Mouse (Mus musculus) right cerebral cortex, postnatal 4 days (tissue): ENCODE data around the gene Igsf21.

ENCODE experiments used
- DNase-seq: peaks from one replicate; pipeline ENCODE4 v3.0.0-alpha.2; 2022

Gene Igsf21

GRCm38 (mm10) chr4:140192276-140193002, 54.1 kb downstream of the Igsf21 start:
- DNase-seq = no peak

- no peak for DNase-seq
These were observed 57.0 kb downstream of the Igsf21 start for GRCm38 (mm10) chr4:140189601-140190000.

DNA sequence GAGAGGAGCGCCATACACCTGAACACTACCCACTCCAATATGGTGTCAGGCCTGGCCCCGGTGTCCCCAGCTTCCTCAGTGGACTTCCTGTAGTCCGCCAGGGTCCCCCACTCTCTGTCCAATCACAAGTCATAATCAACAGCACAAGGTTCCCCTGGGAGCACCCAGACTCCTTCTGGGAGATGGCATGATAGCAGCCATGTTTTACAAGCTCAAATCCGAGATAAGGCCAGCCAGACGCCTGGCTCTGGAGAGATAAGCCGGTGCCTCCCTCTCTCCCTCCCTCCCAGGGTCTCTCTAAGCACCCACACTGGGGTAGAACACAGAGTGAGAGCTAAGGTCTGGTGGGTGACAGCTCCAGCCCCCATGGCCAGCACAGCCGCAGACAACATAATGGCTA, 58.0 kb downstream of the Igsf21 start:
- DNase-seq = no peak

- no peak for DNase-seq
These were observed 59.0 kb downstream of the Igsf21 start for GRCm38 (mm10) chr4:140187404-140188145.

- DNase-seq = no peak
These were observed 67.0 kb downstream of the Igsf21 start for GRCm38 (mm10) chr4:140179576-140179975.

- no peak for DNase-seq
These were observed 69.5 kb downstream of the Igsf21 start for GRCm38 (mm10) chr4:140177055-140177454.

- DNase-seq = no peak
These were observed 72.7 kb downstream of the Igsf21 start for GRCm38 (mm10) chr4:140173746-140174399.

DNA sequence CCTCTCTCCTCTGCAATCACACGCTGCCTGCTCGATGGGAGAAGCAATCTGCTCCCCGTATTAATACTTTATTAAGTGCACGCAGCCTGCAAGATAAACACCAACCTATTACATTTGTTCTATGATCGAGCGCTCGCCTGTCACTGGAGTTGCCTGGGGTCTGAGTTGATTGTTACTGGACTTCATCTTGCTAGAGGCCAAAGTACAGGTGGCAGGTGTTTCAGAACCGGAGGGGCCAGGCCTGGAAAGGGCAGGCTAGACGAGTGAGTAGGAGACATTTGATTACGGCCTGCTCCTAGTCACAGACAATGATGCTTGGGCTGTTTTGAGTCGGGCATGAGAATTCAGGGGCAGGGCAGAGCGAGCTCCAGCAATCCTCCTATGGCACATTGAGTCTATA, 73.5 kb downstream of the Igsf21 start:
- DNase-seq = no peak

- DNase-seq = no peak
These were observed 74.7 kb downstream of the Igsf21 start for GRCm38 (mm10) chr4:140171917-140172316.

DNA sequence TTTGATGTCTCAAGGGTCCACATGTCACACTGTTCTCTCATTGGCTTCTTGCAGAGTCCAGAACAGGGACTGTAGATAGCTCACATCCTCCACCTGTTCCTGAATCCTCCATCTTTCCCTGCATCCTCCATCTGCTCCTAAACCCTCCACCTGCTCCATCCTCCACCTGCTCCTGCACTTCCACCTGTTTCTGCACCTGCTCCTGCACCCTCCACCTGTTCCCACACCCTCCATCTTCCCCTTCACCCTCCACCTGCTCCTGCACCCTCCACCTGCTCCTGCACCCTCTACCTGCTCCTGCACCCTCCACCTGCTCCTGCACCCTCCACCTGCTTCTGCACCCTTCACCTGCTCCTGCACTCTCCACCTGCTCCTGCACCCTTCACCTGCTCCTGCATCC, 75.4 kb downstream of the Igsf21 start:
- DNase-seq = no peak

DNA sequence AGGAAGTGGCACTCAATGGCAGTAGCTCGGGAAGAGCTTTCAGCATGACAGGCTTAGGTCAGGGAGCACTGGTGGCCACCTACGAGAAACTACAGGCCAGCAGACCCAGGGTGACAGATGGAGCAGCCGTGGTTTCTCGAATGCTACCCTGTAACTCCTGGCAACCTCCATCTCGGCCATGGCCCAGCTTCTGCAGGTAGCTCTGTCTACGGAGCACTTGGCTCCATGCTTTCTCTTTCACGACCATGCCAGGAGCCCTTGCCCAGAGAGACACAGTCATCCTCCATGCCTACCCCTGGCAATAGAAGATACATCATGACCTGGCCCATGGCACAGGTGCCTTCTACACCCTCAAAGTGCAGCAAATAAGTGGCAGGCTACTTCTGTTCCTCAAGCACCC, 80.7 kb downstream of the Igsf21 start:
- no peak for DNase-seq

DNA sequence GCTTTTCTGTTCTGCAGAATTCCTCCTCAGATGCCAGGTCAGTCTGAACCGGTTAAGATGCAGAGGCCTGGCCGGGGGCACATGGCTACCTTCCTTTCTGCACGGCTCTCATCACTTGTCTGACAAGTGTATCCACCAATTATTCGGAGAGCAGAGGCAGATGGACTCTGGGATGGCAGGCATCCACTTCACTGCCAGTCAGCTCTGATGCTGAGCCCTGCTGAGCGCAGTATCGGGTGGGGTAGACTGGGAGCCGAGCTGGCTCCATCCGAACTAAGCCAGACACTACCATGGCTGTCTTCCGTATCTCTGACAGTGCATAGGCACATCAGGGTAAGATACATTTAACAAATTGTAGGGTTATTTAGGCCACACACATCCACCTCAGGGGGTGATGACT, 81.9 kb downstream of the Igsf21 start:
- no peak for DNase-seq

DNA sequence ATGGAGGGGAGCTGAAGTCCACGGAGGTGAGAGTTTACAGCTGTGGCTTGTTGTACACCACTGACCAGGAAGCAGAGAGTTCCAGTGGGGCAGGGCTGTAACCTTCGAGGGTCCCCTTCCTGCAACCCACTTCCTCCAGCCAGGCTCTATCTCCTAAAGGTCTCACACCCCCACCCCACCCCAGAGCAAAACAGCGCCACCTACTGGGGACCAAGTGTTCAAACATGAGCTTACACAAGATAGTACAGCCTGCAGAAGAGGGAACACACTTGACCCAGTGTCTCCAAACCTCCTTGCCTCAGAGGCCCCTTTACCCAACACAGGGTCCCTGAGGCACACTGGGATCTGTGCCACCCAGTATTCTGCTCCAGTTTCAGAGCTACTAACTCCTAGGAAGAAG, 87.0 kb downstream of the Igsf21 start:
- DNase-seq = no peak

GRCm38 (mm10) chr4:140154899-140155463, 91.6 kb downstream of the Igsf21 start:
- DNase-seq = no peak

DNA sequence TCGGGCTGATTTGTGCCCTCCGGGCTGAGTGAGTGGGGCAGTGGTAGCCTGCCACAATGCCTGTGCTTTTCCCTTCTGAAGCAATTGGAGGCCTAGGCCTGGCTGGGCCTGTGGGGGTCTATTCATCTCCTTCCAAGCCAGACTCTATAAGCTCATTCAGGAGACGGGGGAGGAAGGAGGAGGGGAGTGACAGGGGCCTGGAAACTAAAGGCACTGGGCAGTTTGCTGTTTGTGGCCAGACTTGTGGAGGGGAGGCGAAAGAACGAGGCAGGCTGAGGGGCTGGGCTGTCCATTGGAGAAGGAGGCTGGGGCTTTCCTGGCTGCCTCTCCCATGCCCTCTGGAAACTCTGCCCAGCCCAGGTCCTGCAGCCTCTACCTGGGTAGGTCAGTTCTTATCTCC, 92.1 kb downstream of the Igsf21 start:
- no peak for DNase-seq

GRCm38 (mm10) chr4:140153711-140154114, 92.9 kb downstream of the Igsf21 start:
- no peak for DNase-seq

GRCm38 (mm10) chr4:140153101-140153500, 93.5 kb downstream of the Igsf21 start:
- DNase-seq = peak; percentile 58

DNA sequence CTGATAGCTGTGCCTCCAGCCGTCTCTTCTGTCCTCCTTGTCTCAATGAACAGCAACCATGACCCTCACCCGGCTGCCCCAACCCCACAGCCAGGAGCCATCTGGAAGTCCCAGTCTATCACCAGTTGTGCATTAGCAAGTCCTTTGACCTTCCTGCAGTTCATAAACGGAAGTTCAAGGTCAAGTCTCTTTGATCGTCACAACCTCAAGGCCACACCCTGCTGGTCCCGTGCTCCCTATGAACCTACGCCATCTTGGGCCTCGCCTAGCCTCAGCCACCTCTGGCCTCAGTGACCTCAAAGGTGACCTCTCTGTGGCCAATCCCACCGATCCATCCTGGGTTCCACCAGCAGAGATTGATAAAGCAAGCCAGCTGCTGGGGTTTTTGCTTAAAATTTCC, 96.9 kb downstream of the Igsf21 start:
- DNase-seq = no peak

DNA sequence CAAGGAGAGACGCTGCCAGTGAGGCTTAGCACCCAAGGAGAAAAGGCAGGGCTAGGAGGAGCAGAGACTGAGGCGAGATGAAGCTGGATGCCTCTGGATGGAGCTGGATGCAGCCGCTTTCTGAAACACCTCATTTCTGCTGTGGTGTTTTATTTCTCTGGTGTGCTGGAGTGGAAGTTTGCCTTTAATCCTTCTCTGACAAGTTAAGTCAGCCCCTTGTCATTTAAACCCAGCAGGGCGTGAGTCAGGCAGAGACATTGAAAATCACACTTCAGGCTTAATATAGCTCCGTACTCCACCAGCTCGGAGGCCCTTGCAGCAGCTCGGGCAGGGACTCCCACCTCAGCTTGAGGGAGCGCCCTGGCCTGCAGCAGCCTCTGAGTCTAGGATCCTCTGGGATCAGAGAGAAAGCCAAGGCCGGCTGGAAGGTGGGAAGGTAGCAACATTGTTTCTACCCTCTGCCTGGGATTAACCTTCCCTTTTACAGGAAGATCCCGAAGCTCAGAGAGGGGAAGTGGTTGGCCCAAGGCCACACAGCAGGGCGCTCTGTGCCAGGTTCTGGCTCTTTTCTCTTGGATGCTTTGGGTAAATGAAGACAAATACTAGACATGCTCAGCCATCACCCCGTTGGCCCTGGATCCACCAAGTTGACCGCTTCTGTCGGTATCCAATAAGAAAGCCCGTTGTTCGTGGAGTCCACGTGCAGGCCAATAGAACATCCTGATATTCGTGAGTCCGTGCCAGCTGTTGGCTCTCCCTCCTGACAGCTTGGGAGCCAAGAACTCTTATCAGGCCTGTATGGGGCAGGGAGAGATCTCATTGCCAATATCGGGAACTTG, 98.5 kb downstream of the Igsf21 start:
- DNase-seq = no peak

DNA sequence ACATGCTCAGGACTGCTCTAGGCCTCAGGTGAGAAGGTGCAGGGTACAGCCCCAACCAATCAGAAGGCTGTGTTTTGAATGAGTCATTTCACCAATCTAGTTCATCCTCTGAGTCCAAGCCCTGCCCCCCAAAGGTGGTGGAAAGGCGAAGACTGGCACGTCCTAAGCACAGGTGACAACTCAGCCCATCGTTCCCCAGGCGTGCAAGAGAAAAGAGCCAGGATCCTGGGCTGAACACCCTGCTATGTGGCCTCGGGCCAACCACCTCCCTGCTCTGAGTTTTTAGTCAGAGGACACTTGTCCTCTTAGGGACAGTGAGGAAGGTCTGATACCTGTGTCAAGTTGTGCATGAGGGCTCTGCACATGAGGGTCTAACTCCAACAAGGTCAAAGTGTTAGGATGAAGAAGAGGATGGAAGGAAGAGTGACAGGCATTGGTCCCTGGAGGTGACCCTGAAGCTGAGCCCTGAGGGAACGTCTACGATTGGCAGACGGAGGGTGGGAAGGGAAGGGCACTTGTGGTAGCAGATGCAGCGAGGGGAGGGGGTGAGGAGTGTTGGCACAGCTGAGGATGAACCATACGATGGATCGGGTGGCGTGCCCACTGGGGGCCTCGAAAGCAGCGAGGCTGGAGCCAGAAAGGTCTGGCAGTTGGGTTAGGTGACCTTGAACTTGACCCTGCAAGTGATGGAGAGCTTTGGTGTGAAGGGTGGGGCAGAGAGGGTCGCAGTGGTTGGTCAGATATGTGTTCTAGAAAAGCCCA, 99.3 kb downstream of the Igsf21 start:
- no peak for DNase-seq

- no peak for DNase-seq
These were observed 102.6 kb downstream of the Igsf21 start for GRCm38 (mm10) chr4:140143884-140144525.
